Mouse (Mus musculus) G1E (cell line): Measurements from ENCODE around the gene Prkca. TPM values are rescaled to one million over a fixed set of nuclear protein-coding genes. Genes with fewer than 3 reads are reported as not detected.

Source experiments
- ATAC-seq: 2 replicates; pipeline ENCODE4 v1.8.0; 2016; ENCODE audit warnings: mild to moderate bottlenecking; ENCODE audit not compliant: insufficient number of reproducible peaks, poor library complexity, low FRiP score, severe bottlenecking; ENCODE audit errors: extremely low read depth
- DNase-seq: peaks from one replicate; pipeline ENCODE4 v3.0.0; 2012; ENCODE audit warnings: low spot score
- H3K27me3 ChIP-seq: 2 replicates; pipeline ENCODE4 v1.6.1; 2012; ENCODE audit warnings: mild to moderate bottlenecking, low read length, inconsistent platforms; ENCODE audit not compliant: insufficient read depth
- H3K36me3 ChIP-seq: replicated peaks from 2 replicates; pipeline ENCODE3; 2012; ENCODE audit warnings: mild to moderate bottlenecking, inconsistent platforms
- H3K4me1 ChIP-seq: 2 replicates; pipeline ENCODE4 v1.6.1; 2012; ENCODE audit warnings: low read depth, low read length, inconsistent platforms, mixed read lengths; ENCODE audit not compliant: insufficient read depth
- H3K4me3 ChIP-seq: 2 replicates; pipeline ENCODE4 v1.5.1; 2012; ENCODE audit warnings: low read depth, mild to moderate bottlenecking, inconsistent platforms, low read length, moderate library complexity, mixed read lengths
- H3K9me3 ChIP-seq: replicated peaks from 2 replicates; pipeline ENCODE4 v1.6.1; 2012; ENCODE audit warnings: inconsistent platforms
- CTCF ChIP-seq: IDR thresholded peaks from 2 replicates; pipeline ENCODE4 v1.5.1; 2012; ENCODE audit warnings: low read depth, low read length, inconsistent platforms, mixed read lengths
- GATA1 ChIP-seq: IDR thresholded peaks from 2 replicates; pipeline ENCODE4 v1.6.1; 2012; ENCODE audit warnings: borderline replicate concordance, low read length, inconsistent platforms, mixed read lengths
- GATA2 ChIP-seq: IDR thresholded peaks from 2 replicates; pipeline ENCODE4 v1.6.1; 2012; ENCODE audit warnings: low read depth, low read length, inconsistent platforms, borderline replicate concordance
- POLR2AphosphoS5 ChIP-seq: IDR thresholded peaks from 2 replicates; pipeline ENCODE4 v1.6.1; 2012; ENCODE audit warnings: low read depth, low read length, inconsistent platforms; ENCODE audit not compliant: insufficient replicate concordance
- TAL1 ChIP-seq: conservative IDR thresholded peaks from 2 replicates; pipeline ENCODE4 v1.6.1; 2012; ENCODE audit warnings: low read depth, low read length, inconsistent platforms, mixed read lengths
- polyA plus RNA-seq: library from polyadenylated mRNA; stranded (reverse); fragments of >175 nt; gene quantifications from 2 replicates; pipeline ENCODE4 v1.2.3, GENCODE M21; 2012
- total RNA-seq, 2 experiments: library from RNA; stranded (forward) in 1 of 2; stranded (reverse) in 1 of 2; fragments of 200-1000 nt in 1 of 2; fragments of >200 nt in 1 of 2; fragmentation: Nextera tagmentation in 1 of 2; gene quantifications; 2 replicates each; pipeline ENCODE4 v1.2.3; 2014 to 2017

Gene Prkca
- total RNA-seq (2014; fragmentation: Nextera tagmentation): not detected in 2 replicates
- 0.06 and 0.11 TPM in 2 replicates for total RNA-seq (2017)
- polyA plus RNA-seq: not detected in 2 replicates

DNA sequence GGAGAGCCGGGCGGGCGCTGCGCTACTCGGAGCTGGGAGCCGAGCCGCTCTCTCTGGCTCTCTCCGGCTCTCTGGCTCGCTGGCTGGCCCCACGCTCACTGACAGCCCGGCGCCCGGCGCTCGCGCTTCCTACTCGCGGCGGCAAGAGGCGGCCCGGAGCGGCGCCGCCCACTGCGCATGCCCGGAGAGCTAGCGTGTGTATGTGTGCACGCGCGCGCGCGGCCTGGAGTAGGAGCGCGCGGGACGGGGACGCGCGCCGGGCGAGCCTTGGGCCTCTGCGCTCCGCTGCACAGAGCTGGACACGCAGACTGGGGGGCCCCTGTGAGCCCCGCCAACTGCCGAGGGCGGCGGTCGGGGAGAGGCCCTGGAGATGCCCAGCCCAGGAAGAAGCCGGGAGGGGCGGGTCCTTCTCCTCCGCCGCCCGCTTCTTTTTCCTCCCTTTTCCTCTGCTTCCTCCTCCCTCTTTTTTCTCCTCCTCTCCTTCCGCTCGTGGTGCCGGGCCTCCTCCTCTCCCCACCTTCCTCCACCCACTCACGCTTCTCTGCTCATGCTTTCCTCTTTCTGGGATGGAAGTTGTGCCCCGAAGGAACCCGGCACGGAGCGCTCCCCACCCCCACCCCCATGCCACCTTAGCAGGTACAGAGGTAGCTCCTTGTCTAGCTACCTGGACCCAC, at the start of gene Prkca:
TSS of gene Prkca (minus strand) at position 140 of the 674 bp plus-strand sequence.
- H3K27me3 ChIP-seq: no peaks in the 10 kb centered on the region
- ATAC-seq (no peak), DNase-seq (no peak)
- no peaks in the 10 kb centered on the region for H3K4me1 ChIP-seq
- no peaks in the 10 kb centered on the region for H3K36me3 ChIP-seq
- TF ChIP-seq POLR2AphosphoS5: no peak
- no peak for TF ChIP-seq CTCF
- TF ChIP-seq TAL1: no peak
- no peak for TF ChIP-seq GATA1
- TF ChIP-seq GATA2: no peak
- H3K4me3 ChIP-seq: no peak within 1 kb of the TSS; the same call in 1 of the 2 replicates
- peaks cover 36% of the 10 kb centered on the region for H3K9me3 ChIP-seq

DNA sequence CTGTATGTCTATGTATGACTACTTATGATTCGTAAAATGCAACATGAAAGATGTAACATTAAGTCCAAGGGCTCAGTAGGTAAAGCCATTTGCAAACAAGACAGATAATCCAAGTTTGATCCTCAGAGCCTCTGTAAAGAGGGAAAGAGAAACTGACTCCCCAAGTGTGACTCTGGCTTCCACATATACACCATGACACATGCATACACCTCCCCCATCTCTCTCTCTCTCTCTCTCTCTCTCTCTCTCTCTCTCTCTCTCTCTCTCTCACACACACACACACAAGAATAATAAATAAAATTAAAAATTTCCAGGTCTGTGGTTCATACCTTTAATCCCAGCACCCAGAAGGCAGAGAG, 41.9 kb upstream of the Prkca start:
- Histone ChIP-seq H3K36me3 (no peaks in the 10 kb centered on the region), H3K27me3 (no peaks in the 10 kb centered on the region), H3K4me1 (no peaks in the 10 kb centered on the region), H3K9me3 (no peaks in the 10 kb centered on the region), H3K4me3 (no peak overlapping the region)
- DNase-seq (no peak), ATAC-seq (no peak)
- TF ChIP-seq TAL1: no peak
- TF ChIP-seq GATA1: no peak
- no peak for TF ChIP-seq CTCF
- TF ChIP-seq GATA2: no peak
- TF ChIP-seq POLR2AphosphoS5: no peak

DNA sequence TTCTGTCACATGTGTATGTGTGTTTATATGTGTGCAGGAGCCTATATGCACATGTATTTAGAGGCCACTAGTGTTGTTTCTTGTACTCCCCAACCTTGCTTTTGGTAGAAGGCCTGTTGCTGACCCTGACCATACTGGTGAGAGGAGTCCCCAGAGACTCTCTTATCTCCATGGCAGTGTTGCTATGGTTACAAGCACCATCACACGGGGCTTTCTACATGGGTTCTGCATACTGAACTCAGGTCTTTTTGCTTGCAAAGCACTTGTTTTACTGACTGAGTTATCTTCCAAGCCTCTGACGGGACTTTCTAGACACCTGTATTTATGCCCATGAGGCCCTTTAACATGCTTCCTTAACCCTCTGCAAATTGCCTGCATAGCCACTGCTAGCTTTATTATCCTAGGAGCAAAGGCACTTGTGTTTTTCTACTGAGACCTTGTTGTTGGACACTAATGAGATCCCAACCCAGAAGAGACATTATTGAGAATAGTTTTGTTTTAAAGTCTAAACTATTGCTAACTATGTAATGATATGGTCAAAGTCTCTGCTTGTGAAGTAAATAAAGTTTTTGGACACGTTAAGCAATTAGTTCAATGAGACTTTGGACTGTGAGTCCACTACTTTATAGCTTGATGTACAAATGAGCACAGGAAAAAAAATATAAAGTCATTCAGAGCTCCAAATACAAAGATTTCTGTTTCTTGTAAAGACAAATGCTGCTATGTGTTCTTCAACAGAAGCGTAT, 41.4 kb upstream of the Prkca start:
- Histone ChIP-seq H3K4me1 (no peaks in the 10 kb centered on the region), H3K4me3 (no peak overlapping the region), H3K36me3 (no peaks in the 10 kb centered on the region), H3K27me3 (no peaks in the 10 kb centered on the region), H3K9me3 (no peaks in the 10 kb centered on the region)
- ATAC-seq (no peak), DNase-seq (no peak)
- TF ChIP-seq TAL1 (no peak), GATA2 (no peak), GATA1 (no peak), CTCF (no peak), POLR2AphosphoS5 (no peak)

DNA sequence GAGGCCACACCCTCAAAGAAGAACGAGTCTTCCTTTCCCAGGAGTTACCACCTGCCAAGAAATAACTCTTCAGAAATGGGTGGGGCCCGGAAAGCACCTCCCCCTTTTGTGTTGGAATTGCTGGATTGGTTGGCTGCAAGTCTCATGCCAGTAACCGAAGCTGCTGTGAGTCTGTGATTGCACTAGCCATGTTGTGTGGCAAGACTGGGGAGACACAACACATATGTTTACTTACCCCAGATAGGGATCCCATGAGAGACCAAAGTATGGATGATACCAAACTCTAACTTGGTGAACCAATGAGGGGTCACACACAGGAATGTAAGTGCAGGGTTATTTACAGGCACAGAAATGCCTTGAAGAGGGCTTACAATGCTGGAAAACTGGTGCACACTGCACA, 38.9 kb upstream of the Prkca start:
- Histone ChIP-seq H3K4me1 (no peaks in the 10 kb centered on the region), H3K4me3 (no peak overlapping the region), H3K27me3 (no peaks in the 10 kb centered on the region), H3K36me3 (no peaks in the 10 kb centered on the region), H3K9me3 (0 out of 2 replicates have a peak, but pooled peaks cover 7% of the 10 kb centered on the region)
- ATAC-seq: no peak
- DNase-seq: no peak
- TF ChIP-seq GATA1 (no peak), TAL1 (no peak), CTCF (no peak), POLR2AphosphoS5 (no peak), GATA2 (no peak)

DNA sequence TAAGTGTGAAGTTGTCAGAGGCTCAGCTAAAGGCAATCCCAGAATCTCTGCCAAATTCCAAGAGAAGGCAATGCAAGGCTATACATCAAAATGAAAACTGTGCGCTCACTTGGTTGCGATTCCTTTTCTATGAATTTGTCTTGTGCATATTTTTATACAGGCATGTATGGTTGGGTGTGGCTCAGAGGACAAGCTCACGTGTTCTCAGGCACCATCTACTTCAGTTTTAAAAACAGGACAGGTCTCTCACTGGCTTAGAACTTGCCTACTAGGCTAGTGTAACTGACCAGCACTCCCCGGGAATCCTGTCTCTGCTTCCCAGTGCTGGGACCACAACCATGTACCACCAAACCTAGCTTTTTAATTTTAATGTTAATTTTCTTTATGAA, 34.6 kb upstream of the Prkca start:
- Histone ChIP-seq H3K27me3 (no peaks in the 10 kb centered on the region), H3K9me3 (peaks cover 7% of the 10 kb centered on the region; the same call in 1 of the 2 replicates), H3K36me3 (no peaks in the 10 kb centered on the region), H3K4me3 (no peak overlapping the region), H3K4me1 (no peaks in the 10 kb centered on the region)
- DNase-seq: no peak
- ATAC-seq: no peak
- TF ChIP-seq POLR2AphosphoS5 (no peak), CTCF (no peak; the same call in 1 of the 2 replicates), TAL1 (no peak), GATA1 (no peak), GATA2 (no peak)

DNA sequence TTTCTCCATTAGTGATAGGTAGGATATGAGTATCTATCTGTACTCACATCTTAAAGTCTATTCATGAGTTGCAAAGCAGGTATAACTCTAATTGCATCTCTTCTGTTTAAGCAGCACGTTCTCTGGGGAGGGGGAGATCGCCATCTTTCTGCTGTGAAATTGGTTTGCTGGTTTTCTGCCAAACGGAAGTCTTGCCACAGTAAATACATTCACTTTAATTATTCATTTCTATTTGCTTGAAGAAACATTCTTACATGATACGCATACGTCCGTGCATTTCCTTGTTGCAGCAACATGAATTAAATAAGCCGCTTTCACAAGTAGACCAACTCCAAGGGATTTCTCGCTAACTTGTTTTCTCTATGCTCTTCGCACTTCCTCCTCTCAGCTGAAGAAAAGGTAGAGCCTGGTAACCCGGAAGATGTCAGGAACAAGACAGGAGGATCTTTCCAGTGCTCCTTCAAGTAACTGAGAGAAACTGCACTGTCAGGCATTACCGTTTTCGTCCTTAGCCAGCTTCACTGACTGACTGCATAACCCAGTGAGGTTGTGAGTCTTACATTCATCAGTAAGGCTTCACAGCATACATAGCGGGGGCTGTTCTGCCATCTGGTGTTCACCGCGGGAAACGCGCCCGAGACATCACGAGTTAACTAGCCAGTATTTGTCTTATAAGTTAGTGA, 34.1 kb upstream of the Prkca start:
- Histone ChIP-seq H3K4me1 (no peaks in the 10 kb centered on the region), H3K27me3 (no peaks in the 10 kb centered on the region), H3K4me3 (no peak overlapping the region), H3K36me3 (no peaks in the 10 kb centered on the region), H3K9me3 (peaks cover 7% of the 10 kb centered on the region; the same call in 1 of the 2 replicates)
- TF ChIP-seq GATA1: no peak
- TF ChIP-seq CTCF: peak; percentile 29; the same call in 1 of the 2 replicates
- DNase-seq (no peak), ATAC-seq (0 out of 2 replicates have a peak, but pooled peaks have one; percentile 41)
